Mouse (Mus musculus): ENCODE data around the gene Efcab12. TPM values are rescaled to one million over a fixed set of nuclear protein-coding genes. Genes with fewer than 3 reads are reported as not detected.
A peak's percentile ranks its signal among the peaks of the same experiment; 100 is the strongest.

Gene Efcab12
- polyA plus RNA-seq, 1 experiment from 2014 or later = 0.42 TPM

DNA sequence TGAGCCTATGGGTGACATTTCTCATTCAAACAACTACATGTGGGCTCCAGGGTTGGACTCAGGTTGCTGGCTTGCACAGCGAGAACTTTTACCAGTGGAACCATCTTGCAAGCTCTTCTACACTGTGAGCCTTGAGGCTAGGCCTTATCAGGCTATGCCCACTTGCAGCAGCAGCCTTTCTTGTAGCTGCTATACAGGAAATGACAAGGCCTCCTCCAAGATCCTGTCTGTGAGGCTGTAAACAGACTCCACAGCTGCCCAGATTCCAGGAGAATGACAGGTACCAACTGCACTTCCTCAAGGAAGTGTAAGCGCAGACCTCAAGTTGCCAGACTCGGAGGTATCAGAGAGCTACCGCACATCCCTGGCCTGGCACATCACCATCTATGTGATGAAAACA is 70.0 kb downstream of the Efcab12 start:
- Histone ChIP-seq H3K27ac (replicated peaks in 1 of 2; ENCODE audit: control insufficient read depth in 1 of 2, insufficient read depth in 1 of 2, low read depth in 2 of 2, low read length in 2 of 2) (no peak overlapping the region; a peak in 2 of 4 replicates), H3K4me1 (ENCODE audit: control insufficient read depth in 2 of 2, insufficient read depth in 2 of 2, low read length in 2 of 2) (peaks cover 3 to 14% of the 10 kb centered on the region in 2 experiments), H3K9ac (ENCODE audit: low read length) (no peak overlapping the region), H3K36me3 (ENCODE audit: control insufficient read depth, insufficient read depth, low read length) (no peaks in the 10 kb centered on the region), H3K4me3 (ENCODE audit: control insufficient read depth in 1 of 2, insufficient read depth in 1 of 2, low read depth in 1 of 2, low read length in 2 of 2) (no peak overlapping the region), H3K9me3 (ENCODE audit: control insufficient read depth, low read length) (0 out of 2 replicates have a peak, but pooled peaks cover 4% of the 10 kb centered on the region), H3K4me2 (ENCODE audit: low read length) (no peak overlapping the region), H3K27me3 (ENCODE audit: control insufficient read depth, insufficient read depth, low read length) (no peaks in the 10 kb centered on the region)
- ATAC-seq (ENCODE audit: insufficient number of reproducible peaks, insufficient read depth, low FRiP score, low read depth) = no peak
- 60% methylated on average over 4 of the region's 4 CpGs for WGBS

DNA sequence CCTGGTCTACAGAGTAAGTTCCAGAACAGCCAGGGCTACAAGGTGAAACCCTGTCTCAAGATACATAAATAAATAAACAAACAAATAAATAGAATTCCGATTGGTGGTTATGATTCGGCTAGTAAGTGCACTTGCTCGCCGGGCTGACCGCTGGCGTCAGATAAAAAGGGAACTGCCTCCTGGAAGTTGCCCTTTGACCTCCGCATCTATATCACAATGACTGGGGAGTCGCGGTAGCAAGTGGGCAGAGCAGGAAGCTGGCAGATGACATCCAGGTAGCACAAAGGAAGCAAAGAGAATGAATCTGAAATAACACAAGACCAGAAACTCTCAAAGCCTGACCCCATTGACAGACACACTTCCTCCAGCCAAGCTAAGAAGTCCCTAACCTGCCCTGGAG is 70.9 kb downstream of the Efcab12 start:
- H3K4me2 ChIP-seq (ENCODE audit: low read length) = no peak overlapping the region
- 0 out of 2 replicates have a peak, but pooled peaks cover under 1% of the 10 kb centered on the region for H3K9me3 ChIP-seq (ENCODE audit: control insufficient read depth, low read length)
- H3K36me3 ChIP-seq (ENCODE audit: control insufficient read depth, insufficient read depth, low read length) = no peaks in the 10 kb centered on the region
- 0 out of 4 replicates have a peak overlapping the region, but pooled peaks of 1 of the 2 experiments have one; percentile 19 for H3K27ac ChIP-seq (replicated peaks in 1 of 2; ENCODE audit: control insufficient read depth in 1 of 2, insufficient read depth in 1 of 2, low read depth in 2 of 2, low read length in 2 of 2)
- 56% methylated on average over 9 of the region's 9 CpGs for WGBS
- H3K9ac ChIP-seq (ENCODE audit: low read length) = no peak overlapping the region
- H3K4me3 ChIP-seq (ENCODE audit: control insufficient read depth in 1 of 2, insufficient read depth in 1 of 2, low read depth in 1 of 2, low read length in 2 of 2) = no peak overlapping the region
- no peaks in the 10 kb centered on the region for H3K27me3 ChIP-seq (ENCODE audit: control insufficient read depth, insufficient read depth, low read length)
- no peak for ATAC-seq (ENCODE audit: insufficient number of reproducible peaks, insufficient read depth, low FRiP score, low read depth)
- peaks cover 8 to 21% of the 10 kb centered on the region in 2 experiments for H3K4me1 ChIP-seq (ENCODE audit: control insufficient read depth in 2 of 2, insufficient read depth in 2 of 2, low read length in 2 of 2)

DNA sequence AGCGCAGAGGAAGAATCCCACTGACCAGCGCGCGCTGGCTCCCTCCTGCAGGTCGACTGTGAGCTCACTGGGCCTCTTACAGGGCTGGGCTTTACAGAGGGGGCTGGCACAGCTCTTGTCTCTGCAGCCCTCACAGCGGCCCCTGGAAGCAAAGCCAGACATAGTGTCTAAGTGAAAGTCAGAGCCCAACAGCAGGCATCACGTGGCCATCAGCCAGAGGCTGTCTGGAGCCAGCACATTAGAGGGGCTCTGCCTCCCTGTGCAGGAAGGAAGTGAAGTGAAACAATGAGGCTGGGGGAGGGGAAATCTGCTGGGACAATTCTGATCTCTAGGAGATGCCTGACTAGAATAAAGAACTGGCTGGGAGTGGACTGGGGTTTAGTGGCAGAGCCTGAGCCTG is 74.0 kb downstream of the Efcab12 start:
- Histone ChIP-seq H3K27me3 (ENCODE audit: control insufficient read depth, insufficient read depth, low read length) (no peaks in the 10 kb centered on the region), H3K4me1 (ENCODE audit: control insufficient read depth in 2 of 2, insufficient read depth in 2 of 2, low read length in 2 of 2) (peaks cover 17 to 37% of the 10 kb centered on the region in 2 experiments), H3K27ac (replicated peaks in 1 of 2; ENCODE audit: control insufficient read depth in 1 of 2, insufficient read depth in 1 of 2, low read depth in 2 of 2, low read length in 2 of 2) (peak overlapping the region; percentile 82 to 84), H3K4me2 (ENCODE audit: low read length) (peak overlapping the region; percentile 26), H3K9me3 (ENCODE audit: control insufficient read depth, low read length) (no peaks in the 10 kb centered on the region), H3K9ac (ENCODE audit: low read length) (peak overlapping the region; percentile 18), H3K36me3 (ENCODE audit: control insufficient read depth, insufficient read depth, low read length) (no peaks in the 10 kb centered on the region), H3K4me3 (ENCODE audit: control insufficient read depth in 1 of 2, insufficient read depth in 1 of 2, low read depth in 1 of 2, low read length in 2 of 2) (no peak overlapping the region)
- ATAC-seq (ENCODE audit: insufficient number of reproducible peaks, insufficient read depth, low FRiP score, low read depth) = peak; percentile 90
- WGBS = 2% methylated on average over 7 of the region's 7 CpGs

DNA sequence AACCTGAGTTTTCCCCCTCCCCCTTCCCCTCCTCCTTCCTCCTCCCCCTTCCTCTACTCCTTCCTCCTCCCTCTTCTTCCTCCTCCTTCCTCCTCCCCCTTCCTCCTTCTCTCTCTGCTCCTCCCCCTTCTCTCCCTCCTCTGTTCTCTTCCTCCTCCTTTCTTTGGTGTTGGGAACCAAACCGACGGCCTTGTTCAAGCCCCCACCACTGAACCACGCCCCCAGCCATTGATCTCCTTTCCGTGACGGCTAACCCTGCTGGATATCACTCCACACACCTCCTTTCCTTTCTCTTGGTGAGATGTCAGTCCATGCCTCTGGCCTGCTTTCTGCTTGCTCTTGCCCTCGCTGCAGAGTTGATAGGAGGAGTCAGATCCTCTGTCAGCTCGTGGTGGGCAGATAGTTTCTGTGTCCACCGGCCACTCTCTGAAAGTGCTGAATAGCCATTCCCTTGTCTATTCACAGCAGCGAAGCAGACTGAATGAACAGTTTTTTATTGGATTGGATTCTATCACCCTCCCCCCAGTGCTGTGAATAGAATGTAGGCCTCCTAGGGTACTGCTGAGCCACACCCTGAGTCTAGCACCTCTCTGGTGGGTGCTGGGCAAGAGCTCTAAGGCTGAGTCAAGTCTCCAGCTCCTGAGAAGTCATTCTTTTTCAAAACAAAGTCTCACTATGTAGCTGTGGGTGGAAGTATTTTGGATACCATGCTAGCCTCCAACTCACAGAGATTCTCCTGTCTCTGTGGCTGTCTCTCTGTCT is 76.0 kb downstream of the Efcab12 start, which contains the start of gene Tmem40:
Tmem40 (minus strand) TSS at position 416 of the 762 bp plus-strand sequence.
- Histone ChIP-seq H3K36me3 (ENCODE audit: control insufficient read depth, insufficient read depth, low read length) (no peaks in the 10 kb centered on the region), H3K9ac (ENCODE audit: low read length) (no peak within 1 kb of the TSS), H3K4me2 (ENCODE audit: low read length) (peak within 1 kb of the TSS; percentile 39; the same call in 1 of the 2 replicates), H3K27ac (replicated peaks in 1 of 2; ENCODE audit: control insufficient read depth in 1 of 2, insufficient read depth in 1 of 2, low read depth in 2 of 2, low read length in 2 of 2) (peak within 1 kb of the TSS; percentile 30 to 58), H3K27me3 (ENCODE audit: control insufficient read depth, insufficient read depth, low read length) (no peaks in the 10 kb centered on the region), H3K9me3 (ENCODE audit: control insufficient read depth, low read length) (no peaks in the 10 kb centered on the region), H3K4me3 (ENCODE audit: control insufficient read depth in 1 of 2, insufficient read depth in 1 of 2, low read depth in 1 of 2, low read length in 2 of 2) (no peak within 1 kb of the TSS), H3K4me1 (ENCODE audit: control insufficient read depth in 2 of 2, insufficient read depth in 2 of 2, low read length in 2 of 2) (peaks cover 17 to 43% of the 10 kb centered on the region in 2 experiments)
- ATAC-seq (ENCODE audit: insufficient number of reproducible peaks, insufficient read depth, low FRiP score, low read depth) = no peak
- 2% methylated on average over 9 of the region's 9 CpGs for WGBS

DNA sequence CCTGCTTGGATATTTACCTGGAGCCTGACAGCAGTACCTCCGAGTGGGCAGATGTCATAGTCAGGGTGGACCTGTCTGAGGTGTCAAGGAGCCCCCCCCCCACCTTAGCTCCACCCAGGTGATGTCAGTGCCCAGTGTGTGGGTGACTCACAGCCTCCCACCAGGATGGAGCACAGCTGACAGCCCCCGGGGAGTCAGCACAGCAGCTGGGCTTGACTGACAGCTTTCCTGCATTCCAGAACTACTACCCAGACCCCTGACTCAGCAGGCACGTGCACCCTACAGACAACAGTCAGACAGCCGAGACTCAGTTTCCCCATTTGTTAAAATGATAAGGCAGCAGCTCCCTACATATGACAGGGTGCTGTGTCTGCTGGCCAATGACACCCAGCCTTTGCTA is 77.2 kb downstream of the Efcab12 start:
- Histone ChIP-seq H3K4me1 (ENCODE audit: control insufficient read depth in 2 of 2, insufficient read depth in 2 of 2, low read length in 2 of 2) (peaks cover 17 to 44% of the 10 kb centered on the region in 2 experiments), H3K27me3 (ENCODE audit: control insufficient read depth, insufficient read depth, low read length) (no peaks in the 10 kb centered on the region), H3K4me3 (ENCODE audit: control insufficient read depth in 1 of 2, insufficient read depth in 1 of 2, low read depth in 1 of 2, low read length in 2 of 2) (no peak overlapping the region), H3K9ac (ENCODE audit: low read length) (no peak overlapping the region), H3K27ac (replicated peaks in 1 of 2; ENCODE audit: control insufficient read depth in 1 of 2, insufficient read depth in 1 of 2, low read depth in 2 of 2, low read length in 2 of 2) (no peak overlapping the region), H3K9me3 (ENCODE audit: control insufficient read depth, low read length) (no peaks in the 10 kb centered on the region), H3K36me3 (ENCODE audit: control insufficient read depth, insufficient read depth, low read length) (no peaks in the 10 kb centered on the region), H3K4me2 (ENCODE audit: low read length) (no peak overlapping the region)
- ATAC-seq (ENCODE audit: insufficient number of reproducible peaks, insufficient read depth, low FRiP score, low read depth) = no peak
- WGBS = 32% methylated on average over 4 of the region's 4 CpGs

Small RNAs within 50 kb of the gene (microRNA-seq; reads per million reads assigned to microRNA genes)
- gene Mir7660 = not detected

Other genes starting within 250 kb of the Efcab12 start
- 0.42 TPM in 1 of 2 replicates, not detected in the other for gene Mkrn2os, start 245.8 kb downstream of the Efcab12 start, polyA plus RNA-seq (2014; fragmentation: Nextera tagmentation; extraction: Ambion mirVana)
- 26.8 and 29.6 TPM in 2 replicates for gene Mkrn2, start 236.5 kb downstream of the Efcab12 start, polyA plus RNA-seq (2014; fragmentation: Nextera tagmentation; extraction: Ambion mirVana)
- 131 and 139 TPM in 2 replicates for gene Raf1, start 161.8 kb downstream of the Efcab12 start, polyA plus RNA-seq (2014; fragmentation: Nextera tagmentation; extraction: Ambion mirVana)
- 0.55 and 1.3 TPM in 2 replicates for gene Tmem40, start 76.0 kb downstream of the Efcab12 start, polyA plus RNA-seq (2014; fragmentation: Nextera tagmentation; extraction: Ambion mirVana)
- gene Cand2, start 63.9 kb downstream of the Efcab12 start, polyA plus RNA-seq (2014; fragmentation: Nextera tagmentation; extraction: Ambion mirVana) = 46.9 and 48.3 TPM in 2 replicates
- 1,410 and 1,566 TPM in 2 replicates for gene Rpl32, start 29.7 kb downstream of the Efcab12 start, polyA plus RNA-seq (2014; fragmentation: Nextera tagmentation; extraction: Ambion mirVana)
- 7.6 and 9.6 TPM in 2 replicates for gene Mbd4, start 15.0 kb upstream of the Efcab12 start, polyA plus RNA-seq (2014; fragmentation: Nextera tagmentation; extraction: Ambion mirVana)
- gene Ift122, start 15.1 kb upstream of the Efcab12 start, polyA plus RNA-seq (2014; fragmentation: Nextera tagmentation; extraction: Ambion mirVana) = 22.6 and 23.6 TPM in 2 replicates
- 0.07 TPM in 1 of 2 replicates, not detected in the other for gene Rho, start 93.3 kb upstream of the Efcab12 start, polyA plus RNA-seq (2014; fragmentation: Nextera tagmentation; extraction: Ambion mirVana)
- not detected in 2 replicates for gene H1foo, start 106.5 kb upstream of the Efcab12 start, polyA plus RNA-seq (2014; fragmentation: Nextera tagmentation; extraction: Ambion mirVana)
- gene Plxnd1, start 156.6 kb upstream of the Efcab12 start, polyA plus RNA-seq (2014; fragmentation: Nextera tagmentation; extraction: Ambion mirVana) = 58.8 and 68.9 TPM in 2 replicates

All from heart, embryonic 14.5 days (tissue).